Mouse (Mus musculus) spleen, adult 2 months (tissue): ENCODE results near the gene Ltbp3.
A peak's percentile ranks its signal among the peaks of the same experiment; 100 is the strongest.

Experiments used
- CTCF ChIP-seq: fragments of 200-500 bp; IDR thresholded peaks from 2 replicates; pipeline ENCODE4 v1.5.1; 2011; ENCODE audit warnings: mild to moderate bottlenecking, inconsistent platforms; ENCODE audit not compliant: insufficient read depth, insufficient read length, insufficient replicate concordance; ENCODE audit errors: extremely low read depth
- POLR2A ChIP-seq: fragments of 200-500 bp; IDR thresholded peaks from 2 replicates; pipeline ENCODE4 v1.6.1; 2011; ENCODE audit warnings: low read depth, low read length, inconsistent platforms

DNA sequence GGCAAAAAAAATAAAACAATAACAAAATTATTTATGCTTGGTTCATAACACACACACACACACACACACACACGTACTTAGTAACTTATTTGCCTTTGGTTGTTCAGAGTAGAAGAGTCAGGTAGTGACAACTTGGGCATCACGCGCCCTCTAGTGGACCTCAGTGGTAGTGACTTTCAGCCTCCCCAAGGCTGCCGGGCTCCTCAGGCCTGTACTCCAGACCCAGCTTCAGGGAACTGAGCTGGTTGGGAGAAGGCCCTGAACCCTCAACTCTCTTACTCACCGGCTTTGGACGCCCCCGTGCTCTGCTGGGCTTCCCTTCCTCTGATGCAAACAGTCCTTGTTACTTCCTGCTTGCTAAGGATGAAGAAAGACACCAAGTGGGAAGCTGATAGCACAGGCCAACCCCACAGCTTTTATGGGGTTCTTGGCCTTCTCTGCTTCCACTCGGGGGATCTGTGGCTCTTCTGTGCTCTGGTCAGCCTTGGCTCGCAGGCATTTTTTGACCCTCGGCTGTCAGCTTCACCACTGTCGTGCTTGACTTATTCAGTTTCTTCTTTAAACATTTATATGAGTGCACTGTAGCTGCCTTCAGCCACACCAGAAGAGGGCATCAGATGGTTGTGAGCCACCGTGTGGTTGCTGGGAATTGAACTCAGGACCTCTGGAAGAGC lies 45.9 kb downstream of the Ltbp3 start:
- TF ChIP-seq CTCF, result peak; percentile 89; the same call in 1 of the 2 replicates
- TF ChIP-seq POLR2A, result no peak
